Mouse (Mus musculus) stomach, embryonic 14.5 days (tissue): ENCODE results near the gene Zfp112. TPM values are rescaled to one million over a fixed set of nuclear protein-coding genes. Genes with fewer than 3 reads are reported as not detected.

Experiments used
- ATAC-seq: fragments of 200-750 bp; cut with Nextera tagmentation; 2 replicates; pipeline ENCODE4 v1.8.0; 2017; ENCODE audit warnings: low read depth, moderate TSS enrichment; ENCODE audit not compliant: insufficient number of reproducible peaks, insufficient read depth, low FRiP score
- H3K27ac ChIP-seq: fragments of 300-500 bp; sonication (generic); 2 replicates; pipeline ENCODE4 v1.5.1; 2014; ENCODE audit warnings: mild to moderate bottlenecking, low read length, moderate library complexity, mixed read lengths
- H3K27me3 ChIP-seq: fragments of 300-500 bp; sonication (generic); 2 replicates; pipeline ENCODE4 v1.6.1; 2014; ENCODE audit warnings: low read length, control low read depth, mixed read lengths; ENCODE audit not compliant: control insufficient read depth, insufficient read depth
- H3K36me3 ChIP-seq: fragments of 300-500 bp; sonication (generic); 2 replicates; pipeline ENCODE4 v1.6.1; 2014; ENCODE audit warnings: mild to moderate bottlenecking, control low read depth, low read length, moderate library complexity, mixed read lengths; ENCODE audit not compliant: control insufficient read depth, insufficient read depth
- H3K4me1 ChIP-seq: fragments of 300-500 bp; sonication (generic); 2 replicates; pipeline ENCODE4 v1.6.1; 2014; ENCODE audit warnings: low read length, control low read depth, mixed read lengths; ENCODE audit not compliant: control insufficient read depth, insufficient read depth
- H3K4me2 ChIP-seq: fragments of 300-500 bp; sonication (generic); replicated peaks from 2 replicates; pipeline ENCODE4 v1.6.1; 2014; ENCODE audit warnings: low read depth, low read length, control low read depth
- H3K4me3 ChIP-seq: fragments of 300-500 bp; sonication (generic); 2 replicates; pipeline ENCODE4 v1.5.1; 2014; ENCODE audit warnings: low read depth, low read length, control low read depth
- H3K9ac ChIP-seq: fragments of 300-500 bp; sonication (generic); replicated peaks from 2 replicates; pipeline ENCODE4 v1.6.1; 2014; ENCODE audit warnings: low read depth, mild to moderate bottlenecking, control low read depth, low read length, moderate library complexity, mixed read lengths
- H3K9me3 ChIP-seq: fragments of 300-500 bp; sonication (generic); 2 replicates; pipeline ENCODE4 v1.6.1; 2016; ENCODE audit warnings: low read depth, low read length, control low read depth; ENCODE audit not compliant: control insufficient read depth
- WGBS: fragments of 180-500 bp; shearing (Covaris S2); extraction: QIAGEN DNeasy Blood & Tissue Kit; methylation state at CpG from one replicate; pipeline ENCODE4 v1.1.7; 2014; 5-methylcytosine and 5-hydroxymethylcytosine counted together
- polyA plus RNA-seq: library from polyadenylated mRNA; unstranded; fragments of >200 nt; fragmentation: Nextera tagmentation; extraction: Ambion mirVana; gene quantifications from 2 replicates; pipeline ENCODE4 v1.2.1, GENCODE M21; 2014

Zfp112 gene
- polyA plus RNA-seq, 1 experiment from 2014 or later: 5.4 TPM

- H3K4me2 ChIP-seq: no peak overlapping the region
- H3K4me3 ChIP-seq: no peak overlapping the region
- no peaks in the 10 kb centered on the region for H3K4me1 ChIP-seq
- H3K9me3 ChIP-seq: no peaks in the 10 kb centered on the region
- H3K36me3 ChIP-seq: no peaks in the 10 kb centered on the region
- ATAC-seq: no peak
- WGBS: 4% methylated on average over 1 of the region's 1 CpGs
- H3K9ac ChIP-seq: no peak overlapping the region
- no peak overlapping the region for H3K27ac ChIP-seq
- no peaks in the 10 kb centered on the region for H3K27me3 ChIP-seq
Measured at GRCm38 (mm10) chr7:24153272-24153671, 41.2 kb downstream of the Zfp112 start.

GRCm38 (mm10) chr7:24172191-24172590 lies 60.1 kb downstream of the Zfp112 start:
- no peak for ATAC-seq
- WGBS: 60% methylated on average over 4 of the region's 4 CpGs

GRCm38 (mm10) chr7:24174618-24175336 lies 62.7 kb downstream of the Zfp112 start, which contains the start of gene Zfp114:
Zfp114 (plus strand) TSS chr7:24175060.
- H3K27ac ChIP-seq: no peak within 1 kb of the TSS
- H3K36me3 ChIP-seq: no peaks in the 10 kb centered on the region
- peak within 1 kb of the TSS; percentile 42 for H3K4me2 ChIP-seq
- ATAC-seq: peak; percentile 89
- H3K4me3 ChIP-seq: peak within 1 kb of the TSS; percentile 45
- 0 out of 2 replicates have a peak, but pooled peaks cover 2% of the 10 kb centered on the region for H3K4me1 ChIP-seq
- no peaks in the 10 kb centered on the region for H3K9me3 ChIP-seq
- 11% methylated on average over 23 of the region's 23 CpGs for WGBS
- no peaks in the 10 kb centered on the region for H3K27me3 ChIP-seq
- H3K9ac ChIP-seq: peak within 1 kb of the TSS; percentile 47

More at GRCm38 (mm10) chr7:24172191-24172590, 60.1 kb downstream of the Zfp112 start:
- H3K4me1 ChIP-seq: 0 out of 2 replicates have a peak, but pooled peaks cover 2% of the 10 kb centered on the region
- H3K9ac ChIP-seq: no peak overlapping the region
- no peak overlapping the region for H3K27ac ChIP-seq
- H3K36me3 ChIP-seq: no peaks in the 10 kb centered on the region
- no peak overlapping the region for H3K4me2 ChIP-seq
- H3K4me3 ChIP-seq: no peak overlapping the region
- no peaks in the 10 kb centered on the region for H3K27me3 ChIP-seq
- no peaks in the 10 kb centered on the region for H3K9me3 ChIP-seq

- Histone ChIP-seq H3K27ac (no peak overlapping the region), H3K4me2 (peak overlapping the region; percentile 42), H3K9me3 (no peaks in the 10 kb centered on the region), H3K4me1 (0 out of 2 replicates have a peak, but pooled peaks cover 2% of the 10 kb centered on the region), H3K4me3 (peak overlapping the region; percentile 45), H3K9ac (no peak overlapping the region), H3K36me3 (no peaks in the 10 kb centered on the region), H3K27me3 (no peaks in the 10 kb centered on the region)
- 51% methylated on average over 6 of the region's 6 CpGs for WGBS
- ATAC-seq: no peak
Measured at GRCm38 (mm10) chr7:24175337-24175711, 63.2 kb downstream of the Zfp112 start.

Other genes with a start within 250 kb of the Zfp112 start
- gene Vmn1r177, start 245.9 kb upstream of the Zfp112 start, polyA plus RNA-seq: not detected in 2 replicates
- not detected in 2 replicates for gene Vmn1r178, start 220.3 kb upstream of the Zfp112 start, polyA plus RNA-seq
- gene Vmn1r179, start 185.3 kb upstream of the Zfp112 start, polyA plus RNA-seq: not detected in 2 replicates
- not detected in 2 replicates for gene Vmn1r180, start 161.7 kb upstream of the Zfp112 start, polyA plus RNA-seq
- gene Vmn1r181, start 137.7 kb upstream of the Zfp112 start, polyA plus RNA-seq: not detected in 2 replicates
- not detected in 2 replicates for gene V1rd19, start 110.6 kb upstream of the Zfp112 start, polyA plus RNA-seq
- not detected in 2 replicates for gene Vmn1r183, start 59.1 kb upstream of the Zfp112 start, polyA plus RNA-seq
- gene Zfp180, start 30.4 kb upstream of the Zfp112 start, polyA plus RNA-seq: 21.4 and 23.2 TPM in 2 replicates
- gene Zfp235, start 21.9 kb downstream of the Zfp112 start, polyA plus RNA-seq: 21.7 and 22.2 TPM in 2 replicates
- 5.9 and 8.0 TPM in 2 replicates for gene Zfp114, start 62.7 kb downstream of the Zfp112 start, polyA plus RNA-seq
- 13.5 and 14.9 TPM in 2 replicates for gene Zfp111, start 99.1 kb downstream of the Zfp112 start, polyA plus RNA-seq
- gene Zfp109, start 125.2 kb downstream of the Zfp112 start, polyA plus RNA-seq: 6.3 and 6.4 TPM in 2 replicates
- 4.5 and 4.7 TPM in 2 replicates for gene Zfp108, start 142.5 kb downstream of the Zfp112 start, polyA plus RNA-seq
- 8.3 and 9.7 TPM in 2 replicates for gene Zfp93, start 158.1 kb downstream of the Zfp112 start, polyA plus RNA-seq
- 35.3 and 42.7 TPM in 2 replicates for gene Zfp61, start 188.9 kb downstream of the Zfp112 start, polyA plus RNA-seq
- 10.6 and 13.2 TPM in 2 replicates for gene Zfp94, start 204.4 kb downstream of the Zfp112 start, polyA plus RNA-seq
- gene Tescl, start 221.6 kb downstream of the Zfp112 start, polyA plus RNA-seq: 0.41 TPM in 1 of 2 replicates, not detected in the other
- not detected in 2 replicates for gene Lypd5, start 236.9 kb downstream of the Zfp112 start, polyA plus RNA-seq